Mouse (Mus musculus) spleen, postnatal 36 days (tissue): ENCODE measurements around the gene Rptor.

Source experiments
- DNase-seq, 2 experiments: peaks; one replicate each; pipeline ENCODE4 v3.0.0; 2022; ENCODE audit warnings: low spot score in 2 of 2, mixed read lengths in 1 of 2

The Rptor gene

DNA sequence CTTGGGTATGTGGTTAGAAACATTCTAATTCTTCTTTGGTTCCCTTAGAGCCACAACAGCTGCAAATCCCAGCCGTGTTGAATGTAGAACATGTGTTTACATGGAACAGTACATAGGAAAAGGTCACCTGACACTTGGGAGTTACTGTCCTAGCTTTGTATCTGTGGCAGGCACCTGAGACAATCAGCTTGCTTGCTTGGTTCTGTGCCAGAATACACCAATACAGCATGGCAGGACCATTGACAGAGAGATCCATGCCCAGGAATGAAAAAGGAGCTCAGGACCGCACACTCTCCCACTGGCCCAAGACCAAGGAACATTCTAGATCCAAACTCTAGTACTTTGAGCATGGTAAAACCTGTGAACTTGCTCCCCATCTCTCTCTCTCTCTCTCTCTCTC is 132.4 kb downstream of the Rptor start:
- DNase-seq: no peak

DNA sequence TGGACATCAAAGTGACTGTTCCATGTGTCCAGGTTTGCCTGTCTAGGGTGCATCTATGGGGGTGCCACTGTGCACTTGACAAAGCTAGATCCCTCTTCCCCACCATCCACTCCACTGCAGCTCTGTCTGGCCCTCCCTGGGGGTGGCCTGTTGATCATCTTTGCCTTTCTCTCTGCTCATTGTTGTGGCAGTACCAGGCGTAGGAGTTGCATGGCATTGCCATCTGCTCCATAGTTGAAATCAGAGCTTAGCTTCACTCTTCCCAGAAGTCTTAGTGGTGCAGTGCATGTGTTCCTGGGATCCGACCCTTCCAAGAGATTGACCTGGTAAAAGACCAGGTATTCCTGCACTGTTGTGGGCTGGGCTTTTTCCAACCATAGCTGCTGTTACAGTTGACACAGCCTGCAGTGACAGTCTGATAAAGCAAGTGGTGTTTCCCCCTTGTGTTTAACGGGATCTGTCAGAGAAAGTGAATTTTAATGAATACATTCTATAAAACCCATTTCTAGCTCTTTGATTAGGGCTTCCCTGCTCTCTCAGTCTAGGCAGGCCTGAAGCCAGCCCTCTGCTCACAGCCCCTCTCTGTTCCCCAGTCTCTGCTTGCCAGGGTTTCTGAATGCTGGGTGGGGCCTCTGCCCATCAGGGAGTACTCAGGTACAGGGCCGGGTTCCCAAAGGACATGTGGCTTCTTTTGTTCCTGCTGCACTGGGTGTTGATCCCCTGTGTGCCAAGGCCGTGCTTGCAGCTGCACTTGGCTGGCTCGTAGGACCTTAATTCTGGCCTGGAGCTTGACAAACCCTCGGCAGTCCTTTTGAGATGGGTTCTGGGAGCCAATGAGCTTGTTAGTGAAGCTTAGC is 136.5 kb downstream of the Rptor start:
- no peak for DNase-seq

DNA sequence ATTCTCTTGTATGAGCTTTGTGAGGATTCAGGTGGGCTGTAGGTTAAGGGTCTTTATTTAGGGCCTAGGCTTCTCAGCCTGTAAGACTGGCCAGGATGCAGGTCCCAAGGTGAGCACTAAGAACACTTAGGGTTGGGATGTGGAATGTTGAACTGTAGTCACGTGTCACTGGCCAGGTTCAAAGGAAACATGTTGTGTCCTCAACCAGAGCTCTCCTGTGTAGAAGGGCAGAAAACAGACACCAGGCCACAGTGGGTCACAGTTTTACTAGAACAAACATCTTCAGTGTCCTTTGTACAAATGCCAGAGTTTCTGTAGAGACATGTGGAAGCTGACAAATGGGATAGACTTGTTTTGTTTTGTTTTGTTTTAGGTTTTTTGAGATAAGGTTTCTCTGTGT is 138.7 kb downstream of the Rptor start:
- no peak for DNase-seq

DNA sequence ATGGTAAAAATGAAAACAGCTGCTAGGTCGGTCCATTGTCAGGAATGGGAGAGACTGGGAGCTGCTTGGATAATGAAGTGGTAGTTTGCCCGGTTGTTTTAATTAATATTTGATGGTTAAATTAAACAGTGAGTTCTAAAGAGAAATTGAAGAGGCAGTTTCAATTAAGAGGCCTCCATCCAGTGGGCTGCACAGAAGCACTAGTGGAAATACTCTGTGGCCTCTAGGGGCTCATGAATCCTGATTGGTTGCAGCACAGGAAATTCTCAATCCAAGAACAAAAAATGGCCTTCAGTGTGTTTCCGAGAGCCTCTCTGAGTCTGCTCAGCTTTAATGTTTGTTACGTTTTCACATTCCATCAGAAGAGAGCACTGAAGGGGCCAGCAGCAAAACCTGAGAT is 141.7 kb downstream of the Rptor start:
- no peak for DNase-seq

DNA sequence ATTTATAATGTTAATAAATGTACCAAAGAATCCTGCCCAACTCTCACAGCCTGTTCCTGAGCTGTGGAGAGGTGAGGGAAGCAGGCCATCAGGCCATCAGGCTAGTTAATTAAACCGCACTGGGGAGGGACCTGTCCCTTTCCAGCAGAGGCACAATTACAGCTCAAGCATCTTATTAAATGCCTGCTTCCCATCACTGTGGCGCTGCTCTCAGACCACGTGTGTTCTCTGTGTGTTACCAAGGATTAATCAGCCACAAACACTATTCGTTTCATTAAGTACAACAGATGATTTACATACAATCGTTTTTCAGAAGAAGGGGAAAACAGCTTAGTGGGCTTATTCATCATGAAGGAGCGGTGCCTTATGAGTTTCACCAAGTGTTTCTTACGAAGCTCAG is 142.6 kb downstream of the Rptor start:
- no peak for DNase-seq

DNA sequence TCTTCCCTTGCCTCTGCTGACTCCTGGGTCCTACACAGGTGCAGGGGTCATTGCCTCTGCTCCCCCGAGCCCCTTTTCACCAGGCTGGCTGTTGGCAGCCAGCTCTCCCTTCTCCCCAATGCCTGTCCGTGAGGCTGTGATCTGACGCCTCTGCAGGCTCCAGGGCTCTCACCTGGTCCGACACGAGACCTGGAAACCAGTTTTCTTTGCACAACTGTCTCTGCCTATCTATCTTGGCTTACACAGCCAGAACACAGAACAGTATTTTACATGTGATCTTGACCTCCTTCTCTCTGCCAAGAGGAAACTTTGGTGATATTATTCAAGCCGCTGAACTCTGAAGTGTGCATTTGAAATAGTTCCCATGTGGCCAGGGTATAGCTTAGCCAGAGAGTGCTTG is 151.8 kb downstream of the Rptor start:
- DNase-seq: no peak

DNA sequence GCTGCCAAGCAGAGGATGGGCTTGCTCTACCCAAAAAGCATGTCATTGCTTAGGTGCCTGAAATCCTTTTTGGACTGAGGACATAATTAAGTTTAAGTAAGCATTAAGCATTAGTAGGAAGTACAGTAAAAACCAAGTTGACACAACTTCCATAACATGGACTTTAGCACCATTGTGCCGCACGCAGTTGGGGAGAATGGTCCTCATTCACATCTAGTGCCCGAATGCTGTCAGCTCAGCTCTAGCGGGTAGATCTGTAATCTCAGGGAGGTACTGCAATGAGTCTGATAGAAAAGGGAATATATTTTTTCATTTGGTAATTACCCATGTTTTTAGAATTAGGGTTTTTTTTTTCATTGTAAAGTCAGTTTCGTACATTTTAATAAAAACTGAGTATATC is 155.5 kb downstream of the Rptor start:
- DNase-seq: no peak

DNA sequence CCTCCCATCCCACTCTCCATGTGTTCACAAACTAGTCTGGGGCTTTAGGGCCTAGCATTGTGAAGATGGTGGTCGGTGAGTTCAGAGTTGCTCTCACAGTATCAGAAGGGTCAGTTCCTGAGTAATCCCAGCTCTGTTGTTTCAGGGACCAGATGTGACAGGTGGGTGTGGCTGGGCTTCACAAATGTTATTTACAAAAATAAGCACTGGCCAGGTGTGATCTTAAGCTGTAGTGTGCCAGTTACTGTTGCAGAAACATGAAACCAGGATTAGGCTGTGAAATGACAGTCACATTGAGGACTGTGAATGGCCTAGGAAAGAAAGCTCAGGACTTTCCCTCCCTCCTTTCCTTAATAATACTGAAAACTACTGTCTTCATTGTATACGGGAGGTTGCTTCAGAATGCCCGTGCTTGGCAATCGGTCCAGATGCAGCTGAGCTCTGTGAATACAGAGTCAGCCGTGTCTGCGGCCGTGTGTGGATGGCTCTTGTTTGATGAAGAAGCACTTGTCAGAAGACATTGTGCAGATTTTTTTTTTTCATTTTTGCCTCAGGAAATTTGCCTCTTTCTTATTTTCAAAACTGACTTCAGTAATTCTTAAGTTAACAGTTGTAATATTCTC is 156.1 kb downstream of the Rptor start:
- DNase-seq: no peak

DNA sequence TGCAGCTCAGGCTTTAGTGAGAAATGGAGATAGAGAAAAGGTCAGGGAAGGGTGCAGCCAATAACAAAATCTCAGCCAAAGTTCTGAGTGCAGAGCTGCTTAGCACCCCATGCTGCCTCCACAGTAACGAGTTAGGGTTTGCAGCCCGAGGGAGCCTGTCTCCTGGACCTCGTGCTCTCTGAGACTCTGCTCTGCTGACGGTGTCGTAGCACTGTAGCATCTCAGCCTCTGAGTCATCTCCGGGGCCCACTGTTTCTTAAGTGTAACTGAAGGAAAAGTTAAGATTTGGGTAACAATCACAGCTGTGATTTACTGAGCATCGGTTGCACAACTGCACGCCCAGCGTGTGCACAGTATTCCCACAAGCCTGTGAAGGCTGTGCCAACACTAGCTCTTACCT is 160.2 kb downstream of the Rptor start:
- no peak for DNase-seq

DNA sequence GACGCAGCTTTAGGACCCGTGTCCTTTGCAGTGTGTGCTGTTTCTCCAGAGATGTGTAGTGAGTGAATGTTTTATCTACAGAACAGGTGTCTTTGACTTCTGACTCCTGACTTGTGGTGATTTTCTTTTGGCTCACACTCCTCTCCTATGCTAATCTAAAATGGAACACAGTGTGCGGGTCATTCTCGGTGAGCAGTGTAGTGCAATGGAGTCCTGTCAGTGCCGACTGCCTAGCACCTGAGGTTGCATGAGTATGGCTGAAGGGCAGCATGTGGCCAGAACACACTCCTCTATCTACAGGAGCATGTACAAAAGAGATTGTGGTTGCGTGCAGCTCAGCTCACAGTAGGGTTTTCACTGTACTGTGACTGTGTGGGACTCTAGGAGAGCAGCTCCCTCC is 163.3 kb downstream of the Rptor start:
- no peak for DNase-seq

DNA sequence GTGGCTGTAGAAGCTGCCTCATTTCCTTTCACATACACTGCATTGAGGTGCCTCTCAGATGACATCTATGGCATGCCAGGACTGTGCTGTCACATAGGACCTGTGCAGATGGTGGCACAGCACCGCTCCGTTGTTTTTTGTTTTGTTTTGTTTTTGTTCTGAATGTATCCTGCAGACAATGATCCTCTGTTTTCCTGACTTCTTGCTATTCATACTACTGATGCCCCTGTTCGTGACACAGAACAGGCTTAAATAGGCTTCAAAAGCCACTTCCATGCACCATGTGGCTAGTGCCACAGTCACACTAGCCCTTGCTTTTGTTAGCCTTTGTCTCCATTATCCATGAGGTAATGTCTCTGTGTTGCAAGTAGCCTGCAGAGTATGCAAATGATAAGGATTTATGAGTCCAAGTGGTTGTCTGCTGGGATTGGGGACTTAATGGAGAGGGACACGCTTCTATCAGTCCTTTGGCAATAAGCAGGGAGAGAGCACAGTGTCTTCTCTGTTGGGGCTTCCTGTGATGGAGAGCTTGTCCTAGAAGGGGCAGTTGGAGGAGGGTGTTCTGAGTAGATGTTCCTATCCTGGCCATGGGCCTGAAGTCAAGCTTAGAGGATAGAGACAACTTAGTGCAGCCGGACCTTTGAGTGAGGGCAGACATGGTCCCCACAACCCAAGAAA is 164.2 kb downstream of the Rptor start:
- no peak for DNase-seq

DNA sequence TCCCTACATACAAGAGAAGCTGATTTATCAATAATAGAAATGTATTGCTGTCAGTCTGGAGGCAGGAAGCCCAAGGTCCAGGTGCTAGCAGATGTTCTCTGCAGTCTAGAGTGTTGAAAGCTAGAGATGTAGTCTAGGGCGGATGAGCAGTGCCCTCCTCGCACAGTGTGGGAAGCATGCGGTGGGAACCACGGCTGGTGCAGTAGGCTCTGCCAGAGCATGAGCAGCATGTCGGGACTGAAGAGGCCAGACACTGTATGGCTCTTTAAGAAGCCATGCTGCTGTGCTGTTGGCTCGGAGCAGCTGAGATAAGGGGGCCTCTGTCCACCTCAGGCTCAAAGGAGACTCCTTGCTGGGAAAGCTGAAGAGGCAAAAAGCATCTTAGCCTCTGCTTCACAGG is 164.8 kb downstream of the Rptor start:
- no peak for DNase-seq

DNA sequence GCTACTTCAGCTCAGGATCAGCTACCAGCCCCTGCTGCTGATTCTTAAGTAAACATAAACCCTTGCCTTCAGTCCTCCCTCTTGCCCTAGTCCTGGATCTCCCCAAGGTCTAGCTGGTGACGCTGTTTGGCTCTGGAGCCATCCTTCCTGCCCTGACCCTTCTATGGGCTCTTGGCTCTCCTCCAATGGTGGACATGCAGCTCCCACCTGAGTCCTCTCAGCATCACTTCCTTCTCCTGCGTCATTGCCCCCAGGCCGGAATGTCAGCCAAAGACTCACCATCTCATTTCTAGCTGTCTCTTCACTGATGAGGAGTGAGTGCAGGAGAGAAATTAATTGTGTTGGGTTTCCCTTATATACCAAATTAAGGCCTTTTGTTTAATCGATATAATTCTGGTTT is 165.8 kb downstream of the Rptor start:
- DNase-seq: no peak

DNA sequence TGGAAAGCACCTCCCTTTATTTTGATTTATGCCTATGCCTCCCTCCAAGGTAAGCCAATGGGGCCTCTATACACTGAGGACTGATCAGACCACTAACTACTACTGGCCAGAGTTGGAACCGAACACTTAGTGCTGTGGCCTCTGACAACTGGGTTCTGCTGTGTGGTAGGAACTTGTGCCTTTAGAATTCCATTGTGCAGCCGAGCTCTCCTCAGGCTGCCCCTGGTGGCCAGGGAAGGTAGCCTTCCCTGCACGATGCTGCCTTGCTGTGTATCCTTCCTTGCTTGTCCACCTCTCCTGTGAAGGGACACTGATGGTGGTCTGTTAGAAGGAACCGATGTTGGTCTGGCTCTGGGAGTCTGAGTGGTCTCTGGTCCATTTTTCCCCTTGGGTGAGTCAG is 167.0 kb downstream of the Rptor start:
- no peak for DNase-seq

DNA sequence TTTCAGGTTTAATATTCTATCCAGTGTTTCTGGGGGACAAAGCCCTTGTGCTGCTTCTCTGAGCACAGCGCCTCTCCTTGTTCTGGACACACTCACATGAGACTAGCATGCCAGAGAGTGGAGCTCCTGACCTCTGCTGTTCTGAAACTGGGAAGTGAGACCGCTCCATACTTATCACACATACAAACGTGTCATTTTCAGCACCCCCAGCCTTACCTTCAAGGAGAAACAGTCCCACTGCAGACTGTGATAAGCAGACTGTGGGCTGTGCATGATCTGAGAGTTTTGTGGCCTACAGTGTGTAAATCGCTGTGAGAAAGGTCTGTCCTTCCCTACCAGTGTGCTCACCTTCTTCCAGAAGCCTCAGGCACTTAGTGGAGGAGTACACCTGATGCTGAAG is 168.3 kb downstream of the Rptor start:
- no peak for DNase-seq

DNA sequence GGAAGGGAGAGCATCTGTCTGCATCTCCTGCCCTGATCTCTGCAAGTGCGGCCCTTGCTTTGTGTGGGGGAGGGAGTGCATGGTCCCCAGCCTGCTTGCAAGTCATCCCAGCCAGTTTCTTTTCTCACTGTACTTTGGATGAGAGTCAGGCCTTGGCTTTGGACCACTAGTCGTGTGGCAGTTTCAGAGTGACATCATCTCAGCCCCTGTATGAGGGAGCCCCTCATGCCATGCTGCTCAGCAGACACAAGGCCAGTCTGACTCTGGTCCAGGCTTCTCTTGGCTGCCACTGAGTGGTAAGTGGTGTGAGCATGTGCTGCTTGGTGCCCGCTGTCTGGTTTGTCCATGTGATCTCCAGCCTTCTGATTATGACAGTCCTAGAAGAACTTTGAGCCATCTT is 170.2 kb downstream of the Rptor start:
- DNase-seq: no peak

DNA sequence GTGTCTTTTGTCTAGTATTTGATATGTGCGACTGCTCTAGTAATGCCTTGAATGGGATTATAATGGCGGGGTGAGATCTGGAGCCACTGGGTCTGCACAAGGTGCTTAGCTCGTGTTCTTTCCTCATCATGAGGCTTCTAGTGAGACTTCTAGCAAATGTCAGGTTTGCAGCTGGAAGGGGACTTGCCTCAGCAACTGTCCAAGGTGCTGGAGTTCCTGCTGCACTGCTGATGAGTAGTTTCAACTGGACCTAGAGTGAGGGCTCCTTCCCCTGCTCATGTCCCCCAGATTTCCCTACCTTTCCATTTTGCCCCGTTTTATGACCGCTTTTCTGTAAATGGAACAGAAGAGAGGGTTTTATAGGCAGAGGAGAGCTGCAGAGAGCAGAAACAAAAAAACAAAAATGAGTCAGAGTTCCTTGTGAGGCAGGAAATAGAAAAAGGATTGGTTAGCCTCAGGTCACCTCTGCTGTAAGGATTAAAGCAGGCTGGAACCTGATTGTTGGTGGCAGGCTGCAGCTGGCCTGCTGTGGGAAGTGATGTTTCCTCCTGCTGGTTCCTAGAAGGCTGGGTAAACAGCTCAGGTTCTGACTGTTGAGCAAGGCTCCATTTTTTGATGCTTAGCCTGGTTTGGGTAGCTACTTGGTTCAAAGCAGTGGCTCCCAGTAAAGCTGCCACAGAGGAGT is 172.5 kb downstream of the Rptor start:
- DNase-seq: no peak

DNA sequence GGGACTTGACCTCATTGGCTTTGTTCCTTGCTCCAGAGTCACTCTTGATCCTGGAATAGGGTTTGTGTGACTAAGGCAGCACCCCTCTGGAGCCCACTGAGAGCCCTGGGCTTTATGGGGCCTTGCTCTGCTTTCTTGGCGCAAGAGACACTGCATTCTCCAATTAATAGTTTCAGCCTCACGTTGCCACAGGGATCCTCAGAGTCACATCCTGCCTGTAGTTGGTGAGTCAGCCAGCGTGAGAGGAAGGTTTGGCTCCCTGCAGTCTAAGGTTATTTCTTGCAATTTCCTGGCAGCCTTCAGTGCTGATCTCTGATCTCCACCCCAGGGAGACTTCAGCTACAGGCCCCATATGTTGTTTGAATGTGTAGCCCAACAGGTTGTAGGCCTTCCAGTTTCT is 174.5 kb downstream of the Rptor start:
- no peak for DNase-seq

DNA sequence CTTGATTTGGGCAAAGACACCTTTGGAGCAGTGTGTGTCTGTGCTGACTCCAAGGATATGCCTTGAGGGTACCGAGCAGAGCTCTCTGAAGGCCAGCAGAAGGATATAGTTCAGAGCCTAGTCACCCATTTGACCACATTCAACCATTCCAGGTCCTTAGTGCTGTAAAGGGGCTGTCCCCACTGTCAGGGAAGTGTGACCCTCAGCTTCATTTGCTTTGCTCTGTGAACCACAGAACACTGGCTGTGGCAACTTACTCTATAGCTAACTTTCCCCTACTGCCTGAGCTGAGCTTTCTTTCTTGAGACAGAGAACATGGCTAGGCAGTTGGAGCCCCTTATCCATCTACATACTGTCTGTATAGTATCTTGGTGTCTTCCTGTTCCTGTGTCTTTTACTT is 175.2 kb downstream of the Rptor start:
- no peak for DNase-seq

DNA sequence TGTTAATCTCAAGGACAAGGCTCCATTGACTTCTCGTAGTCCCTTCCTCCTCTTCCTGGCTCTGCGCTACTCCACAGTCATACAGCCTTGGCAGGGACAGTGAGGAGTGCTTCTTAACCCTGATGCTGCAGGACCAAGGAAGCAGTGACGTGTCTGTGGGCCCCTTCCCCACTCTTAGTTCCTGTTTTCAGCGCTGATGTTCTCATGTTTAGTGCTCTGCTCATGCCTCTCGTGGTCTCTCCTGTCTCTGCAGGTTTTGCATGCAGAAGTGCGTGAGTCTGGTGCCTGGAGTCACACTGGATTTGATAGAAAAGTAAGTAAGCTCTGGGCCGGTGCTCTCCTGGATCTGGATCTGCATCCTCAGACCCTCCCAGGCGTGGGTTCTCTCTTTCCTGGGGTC is 177.6 kb downstream of the Rptor start:
- DNase-seq: no peak

DNA sequence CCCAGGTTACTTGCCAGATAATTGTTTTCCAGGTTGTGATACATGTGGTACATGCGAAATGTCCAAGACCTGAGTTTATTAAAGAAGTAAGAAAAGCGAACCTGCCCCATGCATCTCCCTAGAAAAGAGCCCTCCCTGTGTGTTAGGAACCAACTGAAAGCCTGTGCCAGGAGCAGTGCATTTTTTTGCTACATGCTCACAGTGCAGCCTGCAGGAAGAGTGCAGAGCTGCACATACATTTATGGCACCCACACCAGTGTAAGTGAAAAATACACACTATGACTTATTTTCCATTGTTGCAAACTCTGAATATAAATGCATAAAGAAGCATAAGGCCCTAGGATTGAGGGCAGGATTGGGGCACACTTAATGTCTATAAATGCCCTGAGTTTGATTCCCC is 178.5 kb downstream of the Rptor start:
- no peak for DNase-seq

DNA sequence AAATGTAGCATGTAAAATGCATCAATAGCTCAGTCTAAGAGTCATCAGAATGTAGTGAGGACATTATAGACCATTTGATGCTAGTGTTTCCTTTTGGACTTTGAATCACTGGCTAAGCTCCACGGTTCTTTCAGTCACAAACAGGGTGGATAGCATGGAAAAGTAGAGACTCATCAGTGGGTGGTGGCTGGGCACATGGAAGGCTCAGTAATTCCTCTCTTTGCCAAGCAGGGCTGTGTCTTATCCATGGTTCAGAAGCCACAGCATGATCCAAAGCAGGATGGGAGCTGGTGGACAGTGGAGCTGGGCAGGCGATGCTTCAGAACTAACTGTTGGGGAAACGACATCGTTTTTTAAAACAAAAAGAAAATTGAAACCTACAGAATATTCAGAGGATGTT is 179.0 kb downstream of the Rptor start:
- DNase-seq: no peak

DNA sequence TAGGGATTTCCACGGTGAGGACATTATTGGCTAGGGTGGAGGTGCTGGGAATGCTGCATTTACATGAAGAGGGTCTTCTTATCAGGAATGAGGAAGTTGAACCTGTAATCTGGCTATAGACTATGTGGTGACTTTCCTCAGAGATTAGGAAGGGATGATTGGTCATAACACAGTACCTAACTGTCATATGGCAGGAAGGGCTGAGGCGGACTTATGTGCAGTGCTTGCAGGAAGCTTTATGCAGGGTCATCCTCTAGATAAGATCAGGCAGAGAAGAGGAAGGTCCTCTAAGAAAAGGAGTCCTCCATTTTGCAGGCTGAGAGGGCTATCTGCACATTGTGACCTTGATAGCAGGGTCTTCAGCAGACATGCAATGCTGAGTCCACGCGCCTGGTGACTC is 180.9 kb downstream of the Rptor start:
- no peak for DNase-seq
